Mouse (Mus musculus): ENCODE measurements around the gene H2-DMb1. TPM values are rescaled to one million over a fixed set of nuclear protein-coding genes. Genes with fewer than 3 reads are reported as not detected.
A peak's percentile ranks its signal among the peaks of the same experiment; 100 is the strongest.

H2-DMb1 gene
- polyA plus RNA-seq, 1 experiment from 2014 or later, result 7.2 TPM

DNA sequence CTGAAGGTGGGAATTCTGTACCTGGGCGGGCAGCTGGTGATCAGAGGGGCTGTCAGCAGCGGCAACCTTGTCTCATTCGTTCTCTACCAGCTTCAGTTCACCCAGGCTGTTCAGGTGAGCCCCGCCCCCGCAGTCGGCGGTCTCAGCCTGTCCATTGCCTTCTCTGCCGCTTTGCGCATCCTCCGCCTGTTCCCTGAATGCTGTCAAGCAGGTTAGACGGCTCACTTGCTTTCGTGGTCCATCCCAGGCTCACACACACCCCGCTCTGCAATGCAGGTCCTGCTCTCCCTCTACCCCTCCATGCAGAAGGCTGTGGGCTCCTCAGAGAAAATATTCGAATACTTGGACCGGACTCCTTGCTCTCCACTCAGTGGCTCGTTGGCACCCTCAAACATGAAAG is 40.0 kb downstream of the H2-DMb1 start:
- Histone ChIP-seq H3K4me1 (ENCODE audit: insufficient read depth, low read depth, low read length) (peaks cover 5% of the 10 kb centered on the region; the same call in 1 of the 2 replicates), H3K36me3 (ENCODE audit: insufficient read depth, low read length) (no peaks in the 10 kb centered on the region), H3K27me3 (replicated peaks; ENCODE audit: insufficient read depth, low read length) (0 out of 2 replicates have a peak, but pooled peaks cover 7% of the 10 kb centered on the region), H3K4me2 (replicated peaks; ENCODE audit: low read depth, low read length) (no peak overlapping the region), H3K4me3 (ENCODE audit: low read depth, low read length) (no peak overlapping the region), H3K9ac (replicated peaks; ENCODE audit: low read depth) (no peak overlapping the region), H3K27ac (ENCODE audit: low read length) (no peak overlapping the region), H3K9me3 (ENCODE audit: low read length) (no peaks in the 10 kb centered on the region)
- 22% methylated on average over 16 of the region's 16 CpGs for WGBS
- ATAC-seq, result peak; percentile 10; the same call in 1 of the 2 replicates
- peak; percentile 24 for DNase-seq (ENCODE audit: low spot score)
- TF ChIP-seq EP300 (IDR thresholded peaks at IDR 0.05) (no peak), CTCF (IDR thresholded peaks at IDR 0.05) (no peak)

DNA sequence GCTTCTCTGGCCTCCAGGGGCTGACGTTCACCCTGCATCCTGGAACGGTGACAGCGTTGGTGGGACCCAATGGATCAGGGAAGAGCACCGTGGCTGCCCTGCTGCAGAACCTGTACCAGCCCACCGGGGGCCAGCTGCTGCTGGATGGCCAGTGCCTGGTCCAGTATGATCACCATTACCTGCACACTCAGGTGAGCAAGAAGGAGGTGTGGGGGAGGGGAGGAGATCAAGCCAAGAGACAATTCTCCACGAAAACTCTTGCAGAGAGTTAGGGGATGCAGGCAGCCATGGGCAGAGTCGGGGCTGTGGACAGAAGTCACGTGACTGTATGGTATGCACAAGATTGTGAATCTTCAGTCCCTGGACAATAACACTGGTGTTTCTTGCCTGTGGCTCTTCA is 40.6 kb downstream of the H2-DMb1 start:
- no peak for ATAC-seq
- Histone ChIP-seq H3K27ac (ENCODE audit: low read length) (no peak overlapping the region), H3K36me3 (ENCODE audit: insufficient read depth, low read length) (no peaks in the 10 kb centered on the region), H3K27me3 (replicated peaks; ENCODE audit: insufficient read depth, low read length) (0 out of 2 replicates have a peak, but pooled peaks cover 7% of the 10 kb centered on the region), H3K9me3 (ENCODE audit: low read length) (no peaks in the 10 kb centered on the region), H3K9ac (replicated peaks; ENCODE audit: low read depth) (no peak overlapping the region), H3K4me1 (ENCODE audit: insufficient read depth, low read depth, low read length) (no peaks in the 10 kb centered on the region), H3K4me3 (ENCODE audit: low read depth, low read length) (no peak overlapping the region), H3K4me2 (replicated peaks; ENCODE audit: low read depth, low read length) (no peak overlapping the region)
- DNase-seq (ENCODE audit: low spot score), result no peak
- no peak for TF ChIP-seq EP300 (IDR thresholded peaks at IDR 0.05)
- no peak for TF ChIP-seq CTCF (IDR thresholded peaks at IDR 0.05)
- 47% methylated on average over 8 of the region's 8 CpGs for WGBS

DNA sequence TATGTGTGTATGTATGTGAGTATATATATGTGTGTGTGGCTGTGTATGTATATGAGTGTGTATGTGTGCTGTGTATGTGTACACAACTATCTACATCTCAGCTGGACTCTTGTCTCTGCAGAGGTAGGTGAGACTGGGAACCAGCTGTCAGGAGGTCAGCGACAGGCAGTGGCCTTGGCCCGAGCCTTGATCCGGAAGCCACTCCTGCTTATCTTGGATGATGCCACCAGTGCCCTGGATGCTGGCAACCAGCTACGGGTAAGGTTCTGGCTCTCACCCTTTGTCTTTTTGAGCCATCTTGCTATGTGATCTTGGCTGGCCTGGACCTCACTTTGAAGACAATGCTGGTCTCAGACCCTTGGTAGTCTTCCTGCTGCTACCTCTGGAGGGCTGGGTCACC is 41.9 kb downstream of the H2-DMb1 start:
- TF ChIP-seq EP300 (IDR thresholded peaks at IDR 0.05) (no peak), CTCF (IDR thresholded peaks at IDR 0.05) (no peak)
- Histone ChIP-seq H3K9me3 (ENCODE audit: low read length) (no peaks in the 10 kb centered on the region), H3K4me1 (ENCODE audit: insufficient read depth, low read depth, low read length) (no peaks in the 10 kb centered on the region), H3K27ac (ENCODE audit: low read length) (no peak overlapping the region), H3K36me3 (ENCODE audit: insufficient read depth, low read length) (no peaks in the 10 kb centered on the region), H3K9ac (replicated peaks; ENCODE audit: low read depth) (no peak overlapping the region), H3K4me3 (ENCODE audit: low read depth, low read length) (no peak overlapping the region), H3K27me3 (replicated peaks; ENCODE audit: insufficient read depth, low read length) (0 out of 2 replicates have a peak, but pooled peaks cover 7% of the 10 kb centered on the region), H3K4me2 (replicated peaks; ENCODE audit: low read depth, low read length) (no peak overlapping the region)
- ATAC-seq, result no peak
- DNase-seq (ENCODE audit: low spot score), result no peak
- WGBS, result 92% methylated on average over 4 of the region's 4 CpGs

DNA sequence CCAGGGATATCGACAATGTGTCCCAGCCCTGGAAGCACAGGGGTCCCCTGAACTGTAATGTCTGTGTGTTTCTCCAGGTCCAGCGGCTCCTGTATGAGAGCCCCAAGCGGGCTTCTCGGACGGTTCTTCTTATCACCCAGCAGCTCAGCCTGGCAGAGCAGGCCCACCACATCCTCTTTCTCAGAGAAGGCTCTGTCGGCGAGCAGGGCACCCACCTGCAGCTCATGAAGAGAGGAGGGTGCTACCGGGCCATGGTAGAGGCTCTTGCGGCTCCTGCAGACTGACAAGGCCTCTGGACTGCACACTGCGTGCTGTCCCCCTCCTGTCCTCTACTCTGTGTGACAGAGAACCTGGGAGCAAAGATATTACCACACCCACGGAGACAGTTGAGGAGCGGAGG is 43.6 kb downstream of the H2-DMb1 start:
- WGBS, result 47% methylated on average over 12 of the region's 12 CpGs
- Histone ChIP-seq H3K9ac (replicated peaks; ENCODE audit: low read depth) (no peak overlapping the region), H3K4me3 (ENCODE audit: low read depth, low read length) (no peak overlapping the region), H3K27ac (ENCODE audit: low read length) (no peak overlapping the region), H3K4me2 (replicated peaks; ENCODE audit: low read depth, low read length) (no peak overlapping the region), H3K9me3 (ENCODE audit: low read length) (no peaks in the 10 kb centered on the region), H3K4me1 (ENCODE audit: insufficient read depth, low read depth, low read length) (no peaks in the 10 kb centered on the region), H3K36me3 (ENCODE audit: insufficient read depth, low read length) (no peaks in the 10 kb centered on the region), H3K27me3 (replicated peaks; ENCODE audit: insufficient read depth, low read length) (0 out of 2 replicates have a peak, but pooled peaks cover 7% of the 10 kb centered on the region)
- no peak for TF ChIP-seq CTCF (IDR thresholded peaks at IDR 0.05)
- no peak for TF ChIP-seq EP300 (IDR thresholded peaks at IDR 0.05)
- ATAC-seq (no peak), DNase-seq (ENCODE audit: low spot score) (no peak)

DNA sequence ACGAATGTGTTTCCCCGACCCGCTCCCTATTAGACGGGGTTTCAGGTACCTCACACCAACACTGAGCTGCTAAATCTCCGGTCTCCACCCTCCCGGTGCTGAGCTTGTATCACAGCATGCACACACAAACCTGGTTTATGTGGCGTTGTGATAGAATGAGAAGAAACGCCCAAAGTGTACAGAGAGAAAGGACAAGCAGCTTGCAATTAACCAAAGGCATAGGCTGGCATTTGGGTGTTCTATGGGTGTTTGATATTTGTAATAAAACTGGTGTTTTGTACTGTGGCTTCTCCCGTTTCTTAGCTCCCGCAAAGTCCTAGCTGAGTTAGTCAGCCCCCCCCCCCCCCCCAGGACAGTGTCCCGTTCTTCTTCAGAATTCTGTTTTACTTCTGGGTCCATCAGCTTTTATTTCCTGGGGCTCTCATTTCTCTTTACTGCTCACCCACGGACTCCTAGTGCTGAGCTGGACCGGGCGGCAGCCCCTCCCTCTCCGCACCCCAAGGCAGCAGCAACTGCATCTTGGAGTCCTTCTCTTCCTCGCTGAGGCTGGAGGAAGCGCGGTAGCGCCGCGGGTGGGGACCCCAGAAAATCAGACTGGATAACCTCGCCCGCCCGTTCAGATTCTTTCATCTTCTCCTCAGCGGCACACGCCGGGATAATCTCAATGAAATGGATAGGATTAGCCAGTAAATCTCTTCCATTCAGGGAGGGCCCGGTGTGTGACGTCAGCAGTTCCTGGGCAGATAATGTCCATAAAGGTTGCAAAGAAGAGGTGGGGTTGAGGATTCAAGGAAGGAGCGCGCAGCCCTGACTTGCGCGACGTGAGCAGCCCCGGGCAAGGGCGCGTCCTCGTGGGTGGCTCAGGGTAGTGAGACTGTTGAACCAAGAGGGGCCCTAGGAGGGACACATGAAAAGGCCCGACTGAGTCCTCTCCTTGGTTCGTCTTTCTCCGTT is 44.3 kb downstream of the H2-DMb1 start, which contains the start of gene Psmb8:
Psmb8 (plus strand) TSS at position 781 of the 954 bp plus-strand sequence.
- Histone ChIP-seq H3K4me3 (ENCODE audit: low read depth, low read length) (peak within 1 kb of the TSS; percentile 73), H3K4me1 (ENCODE audit: insufficient read depth, low read depth, low read length) (no peaks in the 10 kb centered on the region), H3K27ac (ENCODE audit: low read length) (no peak within 1 kb of the TSS), H3K9ac (replicated peaks; ENCODE audit: low read depth) (peak within 1 kb of the TSS; percentile 40; the same call in 1 of the 2 replicates), H3K27me3 (replicated peaks; ENCODE audit: insufficient read depth, low read length) (0 out of 2 replicates have a peak, but pooled peaks cover 7% of the 10 kb centered on the region), H3K4me2 (replicated peaks; ENCODE audit: low read depth, low read length) (peak within 1 kb of the TSS; percentile 83), H3K9me3 (ENCODE audit: low read length) (no peaks in the 10 kb centered on the region), H3K36me3 (ENCODE audit: insufficient read depth, low read length) (no peaks in the 10 kb centered on the region)
- WGBS, result 8% methylated on average over 40 of the region's 41 CpGs
- TF ChIP-seq EP300 (IDR thresholded peaks at IDR 0.05), result no peak
- peak; percentile 2; the same call in 1 of the 2 replicates for TF ChIP-seq CTCF (IDR thresholded peaks at IDR 0.05)
- ATAC-seq (peak; percentile 97), DNase-seq (ENCODE audit: low spot score) (peak; percentile 97)

DNA sequence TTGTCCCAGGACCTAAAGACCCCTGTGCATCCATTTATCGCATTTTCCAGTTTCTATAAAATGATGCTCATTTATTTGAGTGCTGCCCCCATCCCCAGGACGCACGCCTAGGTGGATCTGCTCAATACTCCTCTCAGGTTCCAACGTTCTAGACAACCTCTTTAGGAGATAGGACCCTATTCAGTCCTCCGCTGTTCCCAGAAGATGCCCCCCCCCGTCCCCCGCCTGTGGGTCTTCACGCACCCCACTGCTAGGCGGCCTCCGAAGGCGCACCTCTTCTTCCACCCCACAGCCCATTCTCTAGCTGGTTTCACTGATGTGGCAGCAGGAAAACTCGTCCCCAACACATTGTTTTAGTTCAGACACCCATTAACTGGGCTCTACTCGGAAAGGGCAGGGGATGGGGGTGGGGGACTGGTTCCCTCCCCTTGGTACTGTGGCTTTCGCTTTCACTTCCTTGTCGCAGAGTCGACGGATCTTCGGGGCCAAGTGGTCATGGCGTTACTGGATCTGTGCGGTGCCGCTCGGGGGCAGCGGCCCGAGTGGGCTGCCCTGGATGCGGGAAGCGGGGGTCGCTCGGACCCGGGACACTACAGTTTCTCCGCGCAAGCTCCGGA is 45.1 kb downstream of the H2-DMb1 start:
- no peak for TF ChIP-seq CTCF (IDR thresholded peaks at IDR 0.05)
- no peak for TF ChIP-seq EP300 (IDR thresholded peaks at IDR 0.05)
- Histone ChIP-seq H3K4me3 (ENCODE audit: low read depth, low read length) (peak overlapping the region; percentile 73), H3K27ac (ENCODE audit: low read length) (no peak overlapping the region), H3K36me3 (ENCODE audit: insufficient read depth, low read length) (no peaks in the 10 kb centered on the region), H3K27me3 (replicated peaks; ENCODE audit: insufficient read depth, low read length) (0 out of 2 replicates have a peak, but pooled peaks cover 7% of the 10 kb centered on the region), H3K4me2 (replicated peaks; ENCODE audit: low read depth, low read length) (peak overlapping the region; percentile 83), H3K9ac (replicated peaks; ENCODE audit: low read depth) (peak overlapping the region; percentile 40; the same call in 1 of the 2 replicates), H3K4me1 (ENCODE audit: insufficient read depth, low read depth, low read length) (no peaks in the 10 kb centered on the region), H3K9me3 (ENCODE audit: low read length) (no peaks in the 10 kb centered on the region)
- peak; percentile 72 for ATAC-seq
- DNase-seq (ENCODE audit: low spot score), result peak; percentile 76
- WGBS, result 1% methylated on average over 32 of the region's 32 CpGs

All from lung, postnatal 0 days (tissue).